20 mouse cellular contexts compared by ENCODE assay signal in the genomic region with DNA sequence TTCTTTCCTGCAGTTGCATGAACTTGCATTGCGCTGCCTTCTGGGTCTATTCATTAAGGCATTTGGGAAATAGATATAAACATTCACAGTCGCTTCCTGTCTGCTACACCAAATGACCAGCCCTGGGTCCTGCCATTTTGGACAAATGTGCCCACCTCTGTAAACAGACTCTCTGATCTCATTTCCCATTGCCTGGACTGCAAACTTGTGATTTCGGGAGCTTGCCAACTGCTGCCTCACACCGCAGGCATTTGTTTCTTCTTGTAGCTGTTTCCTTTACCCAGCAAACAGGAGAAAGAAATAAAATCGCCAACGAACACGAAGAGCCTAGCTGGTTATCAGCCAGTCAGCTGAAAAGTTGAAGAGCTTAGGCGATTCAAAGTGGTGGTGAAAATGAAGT. TPM values are rescaled to one million over a fixed set of nuclear protein-coding genes. Genes with fewer than 3 reads are reported as not detected.
DNase-seq lines count a peak whose midpoint lies in the region; ATAC-seq and TF ChIP-seq lines count a peak whose summit lies in the region.
"Had no signal": no experiment of that assay in that cellular context is flagged by ENCODE, and none has a peak within 500 bp of the region (broad histone marks: within the 10 kb centered on the region; RNA-seq: fewer than 3 reads in every experiment).

No protein-coding gene starts in this region.

- no peaks in the 10 kb centered on the region for H3K4me1 ChIP-seq in lung, embryonic 15.5 days
- peaks cover 3% of the 10 kb centered on the region; the same call in 1 of the 2 replicates for H3K4me1 ChIP-seq in lung, postnatal 0 days (ENCODE audit: insufficient read depth, low read depth, low read length)

- H3K4me3 ChIP-seq in lung, embryonic 15.5 days, result no peak overlapping the region
- no peak overlapping the region for H3K4me3 ChIP-seq in lung, postnatal 0 days (ENCODE audit: low read depth, low read length)
- H3K4me3 ChIP-seq: gastrocnemius, adult 2 months; hindbrain, embryonic 15.5 days had no signal

- H3K27me3 ChIP-seq in lung, embryonic 15.5 days, result no peaks in the 10 kb centered on the region
- H3K27me3 ChIP-seq in lung, postnatal 0 days (replicated peaks; ENCODE audit: insufficient read depth, low read length), result no peaks in the 10 kb centered on the region
- H3K27me3 ChIP-seq: hindbrain, embryonic 15.5 days had no signal

- TF ChIP-seq CTCF in lung, postnatal 0 days (IDR thresholded peaks at IDR 0.05), result no peak

- H3K27ac ChIP-seq in lung, embryonic 15.5 days, result 0 out of 2 replicates have a peak overlapping the region, but pooled peaks have one; percentile 1
- no peak overlapping the region for H3K27ac ChIP-seq in lung, postnatal 0 days (ENCODE audit: low read length)
- H3K27ac ChIP-seq: gastrocnemius, adult 2 months; hindbrain, embryonic 15.5 days had no signal

- peak; percentile 54 for TF ChIP-seq EP300 in lung, postnatal 0 days (IDR thresholded peaks at IDR 0.05)

- no peak overlapping the region for H3K9ac ChIP-seq in lung, embryonic 15.5 days
- H3K9ac ChIP-seq in lung, postnatal 0 days (replicated peaks; ENCODE audit: low read depth), result no peak overlapping the region
- H3K9ac ChIP-seq: forebrain, postnatal 0 days; hindbrain, embryonic 15.5 days had no signal

- 45% methylated on average over 8 of the region's 8 CpGs for WGBS in lung, embryonic 15.5 days
- WGBS in lung, postnatal 0 days, result 40% methylated on average over 8 of the region's 8 CpGs

- no peak for DNase-seq in lung, postnatal 14 days
- DNase-seq in lung, postnatal 0 days (ENCODE audit: low spot score), result peak; percentile 30
- DNase-seq in lung, postnatal 36 days, result peak; percentile 40
- DNase-seq in adrenal gland, adult 18-20 months (ENCODE audit: low spot score in 2 of 2), result no peak
- no peak for DNase-seq in layer of hippocampus, adult 9-10 months (ENCODE audit: low spot score)
- DNase-seq: adrenal gland, adult 8-10 months; adrenal gland, postnatal 25 days; cerebellum, adult 11-12 months; cerebellum, adult 8-10 months; cerebellum, postnatal 14 days; forebrain, postnatal 0 days; gastrocnemius, adult 2 months; gastrocnemius, postnatal 14 days; heart, adult 11 months had no signal

- no peaks in the 10 kb centered on the region for H3K9me3 ChIP-seq in lung, embryonic 15.5 days
- H3K9me3 ChIP-seq in lung, postnatal 0 days (ENCODE audit: low read length), result no peaks in the 10 kb centered on the region
- H3K9me3 ChIP-seq: hindbrain, embryonic 15.5 days had no signal

- no peaks in the 10 kb centered on the region for H3K36me3 ChIP-seq in lung, embryonic 15.5 days
- no peaks in the 10 kb centered on the region for H3K36me3 ChIP-seq in lung, postnatal 0 days (ENCODE audit: insufficient read depth, low read length)
- H3K36me3 ChIP-seq: hindbrain, embryonic 15.5 days had no signal

- H3K4me2 ChIP-seq in lung, embryonic 15.5 days, result no peak overlapping the region
- 0 out of 2 replicates have a peak overlapping the region, but pooled peaks have one; percentile 5 for H3K4me2 ChIP-seq in lung, postnatal 0 days (replicated peaks; ENCODE audit: low read depth, low read length)
- H3K4me2 ChIP-seq: heart, embryonic 11.5 days; hindbrain, embryonic 15.5 days had no signal

- no peak for ATAC-seq in lung, embryonic 15.5 days (ENCODE audit: borderline replicate concordance, extremely low read depth, low FRiP score, low TSS enrichment)
- ATAC-seq in lung, postnatal 0 days, result peak; percentile 46
- ATAC-seq: CD4-positive, CD25-positive, alpha-beta regulatory T cell, adult 4 months; forebrain, embryonic 14.5 days; forebrain, postnatal 0 days had no signal

RNA-seq across cellular contexts. Expression of gene Epha4, which starts 10.2 kb away (rescaled TPM):
- 14.2 and 16.9 TPM in 2 replicates for polyA plus RNA-seq in lung, embryonic 15.5 days (2015; fragmentation: Nextera tagmentation; extraction: Ambion mirVana)
- polyA plus RNA-seq in lung, postnatal 0 days (2015; fragmentation: Nextera tagmentation; extraction: Ambion mirVana), result 9.5 and 9.6 TPM in 2 replicates
- 1 to 10 TPM; 2.5 to 2.8 TPM for total RNA-seq in adrenal gland, adult 18-20 months (2021)
- total RNA-seq: MEL had no signal

Comparison
In these comparisons a context has a peak if more than half of its experiments do, and no peak if none do; other contexts are left out.
1. DNase-seq: peak in lung, postnatal 0 days (single experiment) and lung, postnatal 36 days (single experiment); none in lung, postnatal 14 days (single experiment), adrenal gland, adult 18-20 months (0 of 2) and layer of hippocampus, adult 9-10 months (single experiment).